Mouse (Mus musculus) intestine, embryonic 16.5 days (tissue): ENCODE measurements around the gene Tnfrsf26. TPM values are rescaled to one million over a fixed set of nuclear protein-coding genes. Genes with fewer than 3 reads are reported as not detected.
"Not testable (repeated sequence)": the region's sequence is repeated elsewhere in the genome, so short reads cannot be mapped to it uniquely, and the experiment has no call there.

ENCODE experiments used
- ATAC-seq: fragments of 200-750 bp; cut with Nextera tagmentation; 2 replicates; pipeline ENCODE4 v1.8.0; 2017; ENCODE audit warnings: moderate TSS enrichment, moderate library complexity
- H3K27ac ChIP-seq: fragments of 300-500 bp; sonication (generic); 2 replicates; pipeline ENCODE4 v1.5.1; 2014; ENCODE audit warnings: mild to moderate bottlenecking, low read length
- H3K27me3 ChIP-seq: fragments of 300-500 bp; sonication (generic); replicated peaks from 2 replicates; pipeline ENCODE4 v1.6.1; 2014; ENCODE audit warnings: low read length, control low read depth, mixed read lengths; ENCODE audit not compliant: control insufficient read depth, insufficient read depth
- H3K36me3 ChIP-seq: fragments of 300-500 bp; sonication (generic); 2 replicates; pipeline ENCODE4 v1.6.1; 2014; ENCODE audit warnings: low read length, control low read depth; ENCODE audit not compliant: control insufficient read depth, insufficient read depth
- H3K4me1 ChIP-seq: fragments of 300-500 bp; sonication (generic); 2 replicates; pipeline ENCODE4 v1.6.1; 2014; ENCODE audit warnings: low read length, control low read depth, mixed read lengths; ENCODE audit not compliant: control insufficient read depth, insufficient read depth
- H3K4me2 ChIP-seq: fragments of 300-500 bp; sonication (generic); 2 replicates; pipeline ENCODE4 v1.6.1; 2014; ENCODE audit warnings: low read depth, low read length, control low read depth
- H3K4me3 ChIP-seq: fragments of 300-500 bp; sonication (generic); 2 replicates; pipeline ENCODE4 v1.5.1; 2014; ENCODE audit warnings: mild to moderate bottlenecking, low read length
- H3K9ac ChIP-seq: fragments of 300-500 bp; sonication (generic); 2 replicates; pipeline ENCODE4 v1.6.1; 2014; ENCODE audit warnings: low read depth, low read length
- H3K9me3 ChIP-seq: fragments of 300-500 bp; sonication (generic); 2 replicates; pipeline ENCODE4 v1.6.1; 2016; ENCODE audit warnings: low read length, control low read depth; ENCODE audit not compliant: control insufficient read depth
- WGBS: fragments of 180-500 bp; shearing (Covaris S2); extraction: QIAGEN DNeasy Blood & Tissue Kit; methylation state at CpG from one replicate; pipeline ENCODE4 v1.1.7; 2014; 5-methylcytosine and 5-hydroxymethylcytosine counted together
- polyA plus RNA-seq: library from polyadenylated mRNA; unstranded; fragments of >200 nt; fragmentation: Nextera tagmentation; extraction: Ambion mirVana; gene quantifications from 2 replicates; pipeline ENCODE4 v1.2.1, GENCODE M21; 2015

The Tnfrsf26 gene
- polyA plus RNA-seq: 0.27 and 0.33 TPM in 2 replicates

DNA sequence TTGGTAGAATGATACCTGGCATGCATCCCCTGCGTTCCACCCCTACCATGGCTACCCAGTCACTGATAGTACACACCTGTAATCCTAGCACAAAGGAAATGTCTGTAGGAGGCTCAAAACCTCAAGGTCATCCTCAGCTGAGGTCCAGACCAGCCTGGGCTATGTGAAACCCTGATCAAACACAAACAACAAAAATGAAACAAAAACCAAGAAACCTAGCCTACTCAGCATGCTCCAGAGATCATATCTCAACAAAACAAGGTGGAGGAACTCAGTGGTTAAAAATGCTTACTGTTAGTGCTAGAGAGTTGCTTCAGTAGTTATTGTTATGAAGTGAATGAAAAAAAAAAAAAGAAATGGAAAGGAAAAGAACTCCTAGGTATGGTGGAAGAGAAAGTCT is at the start of gene Tnfrsf26:
Gene Tnfrsf26 (minus strand): TSS at position 183 of the 400 bp plus-strand sequence.
- no peaks in the 10 kb centered on the region for H3K4me1 ChIP-seq
- no peak within 1 kb of the TSS for H3K4me3 ChIP-seq
- 100% methylated on average over 1 of the region's 1 CpGs for WGBS
- no peak within 1 kb of the TSS for H3K27ac ChIP-seq
- peaks cover 4% of the 10 kb centered on the region; the same call in 1 of the 2 replicates for H3K9me3 ChIP-seq
- ATAC-seq: no peak
- no peaks in the 10 kb centered on the region for H3K36me3 ChIP-seq
- H3K27me3 ChIP-seq: no peaks in the 10 kb centered on the region
- H3K9ac ChIP-seq: no peak within 1 kb of the TSS
- H3K4me2 ChIP-seq: no peak within 1 kb of the TSS

DNA sequence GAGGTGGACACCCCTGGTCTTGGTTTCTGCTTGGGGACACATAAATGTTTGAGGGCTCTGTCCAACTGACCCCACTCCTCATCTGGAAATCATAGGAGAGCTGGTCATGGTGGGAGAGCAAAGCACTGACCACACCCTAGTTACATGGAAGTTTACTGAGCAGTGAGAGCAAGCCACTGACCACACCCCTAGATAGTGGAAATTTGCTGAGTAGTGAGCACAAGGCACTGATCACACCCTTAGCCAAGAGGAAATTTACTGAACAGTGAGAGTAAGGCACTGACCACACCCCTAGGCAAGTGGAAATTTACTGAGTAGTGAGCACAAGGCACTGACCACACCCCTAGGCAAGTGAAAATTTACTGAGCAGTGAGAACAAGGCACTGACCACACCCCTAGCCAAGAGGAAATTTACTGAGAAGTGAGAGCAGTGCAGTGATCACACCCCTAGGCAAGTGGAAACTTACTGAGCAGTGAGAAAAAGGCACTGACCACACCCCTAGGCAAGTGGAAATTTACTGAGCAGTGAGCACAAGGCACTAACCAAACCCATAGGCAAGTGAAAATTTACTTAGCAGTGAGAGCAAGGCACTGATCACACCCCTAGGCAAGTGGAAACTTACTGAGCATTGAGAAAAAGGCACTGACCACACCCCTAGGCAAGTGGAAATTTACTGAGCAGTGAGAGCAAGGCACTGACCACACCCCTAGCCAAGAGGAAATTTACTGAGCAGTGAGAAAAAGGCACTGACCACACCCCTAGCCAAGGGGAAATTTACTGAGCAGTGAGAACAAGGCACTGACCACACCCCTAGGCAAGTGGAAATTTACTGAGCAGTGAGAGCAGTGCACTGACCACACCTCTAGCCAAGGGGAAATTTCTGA is 38.1 kb upstream of the Tnfrsf26 start:
- Histone ChIP-seq H3K9ac (no peak overlapping the region), H3K4me3 (no peak overlapping the region), H3K4me2 (no peak overlapping the region), H3K27me3 (no peaks in the 10 kb centered on the region), H3K36me3 (no peaks in the 10 kb centered on the region), H3K27ac (no peak overlapping the region), H3K4me1 (no peaks in the 10 kb centered on the region), H3K9me3 (no peaks in the 10 kb centered on the region)
- ATAC-seq: no peak

DNA sequence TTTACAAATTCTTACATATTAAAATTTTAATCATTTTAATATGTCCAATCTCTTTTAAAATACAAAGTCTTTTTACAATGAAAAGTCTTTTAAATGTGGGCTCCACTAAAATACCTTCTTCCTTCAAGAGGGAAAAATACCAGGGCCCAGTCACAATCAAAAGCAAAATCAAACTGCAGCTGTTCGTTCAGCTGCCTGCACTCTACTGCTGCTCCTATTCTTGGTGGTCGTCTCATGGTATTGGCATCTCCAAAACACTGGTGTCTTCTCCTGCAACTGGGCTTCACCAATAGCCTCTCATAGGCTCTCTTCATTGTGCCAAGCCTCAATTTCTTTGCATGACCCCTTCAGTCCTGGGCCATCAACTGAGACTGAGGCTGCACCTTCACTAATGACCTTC is 34.9 kb upstream of the Tnfrsf26 start:
- no peaks in the 10 kb centered on the region for H3K27me3 ChIP-seq
- H3K4me2 ChIP-seq: no peak overlapping the region
- H3K36me3 ChIP-seq: no peaks in the 10 kb centered on the region
- H3K27ac ChIP-seq: no peak overlapping the region
- 85% methylated on average over 2 of the region's 2 CpGs for WGBS
- no peak overlapping the region for H3K9ac ChIP-seq
- H3K4me3 ChIP-seq: no peak overlapping the region
- no peaks in the 10 kb centered on the region for H3K4me1 ChIP-seq
- no peaks in the 10 kb centered on the region for H3K9me3 ChIP-seq
- no peak for ATAC-seq

DNA sequence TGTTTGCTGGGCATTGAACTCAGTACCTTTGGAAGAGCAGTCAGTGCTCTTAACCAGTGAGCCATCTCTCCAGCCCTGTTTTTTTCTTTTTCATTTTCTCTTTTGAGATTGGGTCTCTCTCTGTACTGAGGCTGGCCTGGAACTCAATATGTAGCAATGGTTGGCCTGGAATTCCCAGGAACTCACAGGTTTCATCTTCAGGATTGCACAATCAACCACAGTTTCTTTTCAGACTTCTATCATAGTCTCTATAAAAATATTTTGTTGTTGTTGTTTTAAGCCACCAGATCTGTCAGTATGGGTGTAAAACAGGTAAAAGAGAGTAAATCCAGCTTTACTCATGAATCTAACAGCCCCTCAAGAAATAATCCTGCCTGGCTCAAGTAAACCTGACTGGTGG is 32.3 kb upstream of the Tnfrsf26 start:
- Histone ChIP-seq H3K4me1 (no peaks in the 10 kb centered on the region), H3K4me3 (no peak overlapping the region), H3K27ac (no peak overlapping the region), H3K9me3 (no peaks in the 10 kb centered on the region), H3K9ac (no peak overlapping the region), H3K36me3 (no peaks in the 10 kb centered on the region), H3K27me3 (no peaks in the 10 kb centered on the region), H3K4me2 (no peak overlapping the region)
- no peak for ATAC-seq

DNA sequence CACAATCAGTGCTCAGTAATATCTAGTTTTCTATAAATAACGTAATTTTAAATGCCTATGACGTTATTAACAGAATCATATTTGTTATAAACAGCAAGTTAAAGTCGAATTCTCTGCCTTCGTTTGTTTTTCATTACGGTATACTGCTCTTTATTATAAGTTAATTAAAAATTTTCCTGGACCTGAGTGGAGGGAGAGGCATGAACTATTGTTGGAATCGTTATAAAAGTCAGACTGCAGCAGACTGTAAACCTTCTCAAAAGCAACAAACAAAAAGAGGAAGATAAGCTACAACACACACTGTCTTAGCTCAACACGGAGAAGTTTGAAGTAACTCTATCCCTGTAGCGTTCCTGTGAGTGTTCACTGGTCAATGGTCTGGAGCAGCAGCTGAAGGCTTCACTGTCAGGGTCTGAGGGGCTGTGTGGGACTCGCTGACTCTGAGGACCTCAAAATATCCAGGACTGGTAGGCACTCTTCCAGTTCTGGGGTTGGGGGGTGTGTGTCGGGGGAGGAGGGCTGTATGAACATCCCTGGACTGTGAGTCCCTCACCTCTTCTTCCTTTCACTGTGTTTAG is 21.3 kb upstream of the Tnfrsf26 start:
- H3K4me2 ChIP-seq, H3K27ac ChIP-seq, H3K27me3 ChIP-seq, H3K36me3 ChIP-seq, H3K4me3 ChIP-seq, H3K9me3 ChIP-seq, H3K9ac ChIP-seq, H3K4me1 ChIP-seq: not testable (repeated sequence)
- ATAC-seq: peak; percentile 27; the same call in 1 of the 2 replicates
- WGBS: 56% methylated on average over 10 of the region's 10 CpGs

DNA sequence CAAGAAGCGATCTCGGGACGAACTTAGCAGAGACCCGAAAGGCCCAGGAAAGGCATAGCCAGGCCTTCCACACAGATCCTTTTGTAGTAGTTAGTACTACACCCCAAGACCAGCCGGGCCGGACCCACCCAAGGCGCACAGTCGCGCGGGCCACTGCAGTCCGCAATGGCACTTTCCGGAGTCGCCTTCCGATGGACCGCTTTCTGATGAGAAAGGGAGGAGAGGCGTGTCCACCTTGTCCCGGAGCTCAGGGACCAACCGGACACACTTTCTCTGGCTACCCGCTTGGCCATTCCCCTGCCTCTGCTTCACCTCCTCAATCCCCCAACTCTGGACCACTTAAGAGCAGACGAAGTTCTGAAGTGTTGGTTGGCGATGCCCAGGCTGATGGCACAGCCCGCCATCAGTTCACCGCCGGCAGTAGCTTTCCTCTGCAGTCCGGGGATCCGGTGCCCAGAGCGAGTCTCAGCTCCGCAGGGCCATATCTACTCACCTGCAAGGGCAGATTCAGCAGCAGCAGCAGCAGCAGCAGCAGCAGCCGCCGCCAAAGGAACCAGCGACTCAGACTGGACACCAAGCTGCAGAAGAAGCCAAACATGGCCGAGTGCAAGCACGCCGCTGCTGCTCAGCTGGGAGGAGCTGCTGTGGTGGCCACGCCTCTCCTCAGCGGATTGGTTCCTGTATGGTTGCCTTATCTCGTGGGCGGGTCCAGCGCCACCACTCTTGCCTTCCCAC is 20.7 kb upstream of the Tnfrsf26 start, which contains the start of gene Tnfrsf22:
Gene Tnfrsf22 (minus strand): TSS at position 628 of the 735 bp plus-strand sequence.
- H3K36me3 ChIP-seq: no peaks in the 10 kb centered on the region
- peak; percentile 99 for ATAC-seq
- peak within 1 kb of the TSS; percentile 66 for H3K9ac ChIP-seq
- no peaks in the 10 kb centered on the region for H3K27me3 ChIP-seq
- no peak within 1 kb of the TSS for H3K27ac ChIP-seq
- H3K4me2 ChIP-seq: peak within 1 kb of the TSS; percentile 79
- H3K4me1 ChIP-seq: no peaks in the 10 kb centered on the region
- peak within 1 kb of the TSS; percentile 58 for H3K4me3 ChIP-seq
- 4% methylated on average over 39 of the region's 39 CpGs for WGBS
- H3K9me3 ChIP-seq: no peaks in the 10 kb centered on the region; the same call in 1 of the 2 replicates

DNA sequence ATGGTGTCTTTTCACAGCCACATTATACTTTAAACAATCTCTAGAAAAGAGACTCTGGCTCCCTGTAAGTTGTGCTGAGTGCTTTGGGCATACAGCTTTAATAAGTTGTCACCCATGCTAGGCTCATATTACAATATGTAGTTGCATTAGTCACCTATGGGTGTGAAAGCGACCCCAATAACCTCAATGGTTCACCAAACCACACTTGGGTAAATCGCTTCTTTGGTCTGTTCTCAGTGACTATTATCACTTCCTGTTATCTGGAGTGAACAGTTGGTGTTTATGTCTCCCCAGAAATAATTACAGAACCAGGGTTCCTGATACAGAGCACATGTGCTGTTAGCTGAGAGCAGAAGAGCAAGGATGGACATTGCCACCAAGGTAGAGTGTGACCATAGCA is 15.4 kb upstream of the Tnfrsf26 start:
- ATAC-seq, H3K4me2 ChIP-seq, H3K36me3 ChIP-seq, H3K27ac ChIP-seq, H3K9me3 ChIP-seq, H3K4me3 ChIP-seq, H3K27me3 ChIP-seq, H3K4me1 ChIP-seq, H3K9ac ChIP-seq: not testable (repeated sequence)
- WGBS: 79% methylated on average over 2 of the region's 2 CpGs

DNA sequence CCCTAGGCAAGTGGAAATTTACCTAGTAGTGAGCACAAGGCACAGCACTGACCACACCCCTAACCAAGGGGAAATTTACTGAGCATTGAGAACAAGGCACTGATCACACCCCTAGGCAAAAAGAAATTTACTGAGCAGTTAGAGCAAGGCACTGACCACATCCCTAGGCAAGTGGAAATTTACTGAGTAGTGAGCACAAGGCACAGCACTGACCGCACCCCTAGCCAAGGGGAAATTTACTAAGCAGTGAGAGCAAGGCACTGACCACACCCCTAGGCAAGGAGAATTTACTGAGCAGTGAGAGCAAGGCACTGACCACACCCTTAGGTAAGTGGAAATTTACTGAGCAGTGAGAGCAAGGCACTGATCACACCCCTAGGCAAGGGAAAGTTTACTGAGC is 8.2 kb upstream of the Tnfrsf26 start:
- ATAC-seq: no peak
- H3K9me3 ChIP-seq: peaks cover 4% of the 10 kb centered on the region; the same call in 1 of the 2 replicates
- H3K9ac ChIP-seq: no peak overlapping the region
- no peak overlapping the region for H3K4me3 ChIP-seq
- no peaks in the 10 kb centered on the region for H3K4me1 ChIP-seq
- no peaks in the 10 kb centered on the region for H3K36me3 ChIP-seq
- WGBS: 94% methylated on average over 1 of the region's 1 CpGs
- H3K4me2 ChIP-seq: no peak overlapping the region
- no peaks in the 10 kb centered on the region for H3K27me3 ChIP-seq
- H3K27ac ChIP-seq: no peak overlapping the region

DNA sequence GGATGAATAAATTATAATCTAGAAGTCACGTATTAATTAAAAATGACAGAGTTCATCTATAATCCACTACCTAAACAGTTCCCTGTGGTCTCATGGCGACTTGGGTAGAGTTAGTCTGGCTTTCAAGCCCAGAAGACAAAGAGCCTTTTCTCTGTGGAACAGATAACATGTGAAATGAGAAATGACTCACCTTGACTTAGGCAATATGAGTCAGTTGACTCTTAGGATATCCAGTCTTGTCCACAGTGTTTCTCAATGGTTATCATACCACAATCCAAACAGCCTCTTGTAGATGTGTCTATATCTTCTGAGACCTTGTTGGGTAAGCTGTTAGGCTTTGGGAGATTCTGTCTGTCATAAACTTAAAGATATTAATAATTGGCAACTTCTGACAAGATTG is 3.0 kb upstream of the Tnfrsf26 start:
- Histone ChIP-seq H3K9me3 (peaks cover 4% of the 10 kb centered on the region; the same call in 1 of the 2 replicates), H3K9ac (no peak overlapping the region), H3K4me2 (no peak overlapping the region), H3K27ac (no peak overlapping the region), H3K4me3 (no peak overlapping the region), H3K27me3 (no peaks in the 10 kb centered on the region), H3K36me3 (no peaks in the 10 kb centered on the region), H3K4me1 (no peaks in the 10 kb centered on the region)
- 60% methylated on average over 2 of the region's 2 CpGs for WGBS
- ATAC-seq: no peak
